7 mouse cellular contexts compared by ENCODE assay signal in genomic region chr17:9774740-9775629, GRCm38 (mm10).
A peak's percentile ranks its signal among the peaks of the same experiment; 100 is the strongest.
DNase-seq lines count a peak whose midpoint lies in the region; ATAC-seq and TF ChIP-seq lines count a peak whose summit lies in the region.

No protein-coding gene starts in this region.

- no peak overlapping the region for H3K9ac ChIP-seq in limb, embryonic 12.5 days (replicated peaks)
- no peak overlapping the region for H3K9ac ChIP-seq in forebrain, embryonic 14.5 days (ENCODE audit: low read length)

- no peaks in the 10 kb centered on the region for H3K36me3 ChIP-seq in limb, embryonic 12.5 days
- H3K36me3 ChIP-seq in limb, embryonic 10.5 days: no peaks in the 10 kb centered on the region
- no peaks in the 10 kb centered on the region for H3K36me3 ChIP-seq in forebrain, embryonic 14.5 days (ENCODE audit: control insufficient read depth, insufficient read depth, low read length)

- no peaks in the 10 kb centered on the region for H3K9me3 ChIP-seq in limb, embryonic 12.5 days
- no peaks in the 10 kb centered on the region for H3K9me3 ChIP-seq in limb, embryonic 10.5 days (replicated peaks)
- H3K9me3 ChIP-seq in forebrain, embryonic 14.5 days (replicated peaks; ENCODE audit: control insufficient read depth, low read length): no peaks in the 10 kb centered on the region

- no peak for ATAC-seq in limb, embryonic 12.5 days (ENCODE audit: insufficient number of reproducible peaks, insufficient read depth, low FRiP score, low TSS enrichment, low read depth)
- peak; percentile 47; the same call in 1 of the 2 replicates for ATAC-seq in forebrain, embryonic 14.5 days

- H3K27me3 ChIP-seq in limb, embryonic 12.5 days: peaks cover 7% of the 10 kb centered on the region; the same call in 1 of the 2 replicates
- no peaks in the 10 kb centered on the region for H3K27me3 ChIP-seq in limb, embryonic 10.5 days (ENCODE audit: low read depth, poor library complexity, severe bottlenecking)
- no peaks in the 10 kb centered on the region for H3K27me3 ChIP-seq in forebrain, embryonic 14.5 days (replicated peaks; ENCODE audit: control insufficient read depth, insufficient read depth, low read length)

- peaks cover 10% of the 10 kb centered on the region; the same call in 1 of the 2 replicates for H3K4me1 ChIP-seq in limb, embryonic 12.5 days (replicated peaks)
- peaks cover 5% of the 10 kb centered on the region for H3K4me1 ChIP-seq in limb, embryonic 10.5 days
- H3K4me1 ChIP-seq in forebrain, embryonic 14.5 days (ENCODE audit: control insufficient read depth, insufficient read depth, low read length): peaks cover 22% of the 10 kb centered on the region
- peaks cover 9% of the 10 kb centered on the region for H3K4me1 ChIP-seq in olfactory bulb, adult 2 months (ENCODE audit: control insufficient read depth, insufficient read depth, low read length)

- no peak for TF ChIP-seq CTCF in olfactory bulb, adult 2 months (IDR thresholded peaks at IDR 0.05; ENCODE audit: insufficient read depth, low read depth, low read length)

- no peak overlapping the region for H3K4me3 ChIP-seq in limb, embryonic 12.5 days (replicated peaks)
- H3K4me3 ChIP-seq in limb, embryonic 10.5 days: no peak overlapping the region
- H3K4me3 ChIP-seq in forebrain, embryonic 14.5 days (ENCODE audit: low read depth, low read length): no peak overlapping the region
- H3K4me3 ChIP-seq in olfactory bulb, adult 2 months (ENCODE audit: insufficient read depth, low read depth, low read length): no peak overlapping the region

- H3K4me2 ChIP-seq in limb, embryonic 12.5 days: no peak overlapping the region
- peak overlapping the region; percentile 3; the same call in 1 of the 2 replicates for H3K4me2 ChIP-seq in forebrain, embryonic 14.5 days (ENCODE audit: low read length)

- WGBS in limb, embryonic 12.5 days: 58% methylated on average over 11 of the region's 11 CpGs
- 77% methylated on average over 11 of the region's 11 CpGs for WGBS in limb, embryonic 10.5 days
- WGBS in forebrain, embryonic 14.5 days: 43% methylated on average over 11 of the region's 11 CpGs
- 62% methylated on average over 11 of the region's 11 CpGs for WGBS in olfactory bulb, adult 2 months

- no peak for DNase-seq in limb, embryonic 10.5 days (ENCODE audit: low spot score)
- peak; percentile 72 for DNase-seq in forebrain, embryonic 14.5 days (ENCODE audit: low spot score)
- peak; percentile 24 for DNase-seq in kidney, postnatal 14 days
- DNase-seq in adrenal gland, postnatal 10 days: no peak
- no peak for DNase-seq in right cerebral cortex, postnatal 14 days

- H3K27ac ChIP-seq in limb, embryonic 12.5 days: 0 out of 2 replicates have a peak overlapping the region, but pooled peaks have one; percentile 7
- H3K27ac ChIP-seq in limb, embryonic 10.5 days: no peak overlapping the region
- H3K27ac ChIP-seq in forebrain, embryonic 14.5 days (ENCODE audit: low read depth, low read length): peak overlapping the region; percentile 84
- H3K27ac ChIP-seq in olfactory bulb, adult 2 months (ENCODE audit: insufficient read depth, low read depth, low read length): peak overlapping the region; percentile 80; the same call in 1 of the 2 replicates

- no peak for TF ChIP-seq POLR2A in olfactory bulb, adult 2 months (IDR thresholded peaks at IDR 0.05; ENCODE audit: insufficient read depth, low read depth, low read length)

Comparison
In these comparisons a context has a peak if more than half of its experiments do, and no peak if none do; other contexts are left out.
1. DNase-seq: peak in forebrain, embryonic 14.5 days (single experiment) and kidney, postnatal 14 days (single experiment); none in limb, embryonic 10.5 days (single experiment), adrenal gland, postnatal 10 days (single experiment) and right cerebral cortex, postnatal 14 days (single experiment).